Mouse (Mus musculus): Measurements from ENCODE around the gene Rassf3. TPM values are rescaled to one million over a fixed set of nuclear protein-coding genes. Genes with fewer than 3 reads are reported as not detected.

Gene Rassf3
- total RNA-seq, 2 experiments from 2014 or later, result 53.4 to 54.4 TPM

DNA sequence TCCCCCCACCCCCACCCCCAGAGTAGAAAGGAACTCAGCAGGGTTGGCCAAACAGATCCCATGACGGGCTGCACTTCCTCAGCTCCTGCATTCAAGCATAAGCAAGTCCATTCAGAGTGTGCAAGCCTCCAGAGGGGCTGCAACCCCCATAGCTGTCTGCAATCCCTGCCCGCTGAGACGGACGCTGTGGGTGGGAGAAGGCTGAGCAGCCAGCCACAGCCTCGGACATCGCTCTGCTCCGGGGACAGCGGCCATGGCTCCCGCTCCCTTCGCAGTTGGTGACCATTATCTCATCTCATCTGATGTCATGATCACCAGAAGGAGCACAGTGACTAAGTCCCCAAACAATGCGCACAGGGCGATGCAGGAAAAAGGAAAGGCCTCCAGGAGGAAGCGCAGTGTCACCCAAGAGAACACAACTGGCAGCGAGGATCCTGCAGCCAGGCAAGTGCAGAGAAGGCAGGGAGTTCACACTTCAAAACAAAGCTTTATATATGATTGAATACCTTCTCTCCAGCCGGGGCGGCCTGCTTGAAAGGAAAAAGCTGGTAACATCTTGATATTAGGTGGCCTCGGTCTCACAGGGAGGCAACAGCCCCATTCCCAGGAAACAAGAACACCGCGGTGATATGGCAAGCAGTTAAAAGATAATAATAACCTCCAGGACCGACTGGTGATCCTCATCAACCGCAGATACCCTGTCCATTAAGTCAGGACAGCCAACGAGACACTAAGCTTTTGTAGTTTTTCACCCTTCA lies 14.6 kb downstream of the Rassf3 start:
- no peak for DNase-seq

DNA sequence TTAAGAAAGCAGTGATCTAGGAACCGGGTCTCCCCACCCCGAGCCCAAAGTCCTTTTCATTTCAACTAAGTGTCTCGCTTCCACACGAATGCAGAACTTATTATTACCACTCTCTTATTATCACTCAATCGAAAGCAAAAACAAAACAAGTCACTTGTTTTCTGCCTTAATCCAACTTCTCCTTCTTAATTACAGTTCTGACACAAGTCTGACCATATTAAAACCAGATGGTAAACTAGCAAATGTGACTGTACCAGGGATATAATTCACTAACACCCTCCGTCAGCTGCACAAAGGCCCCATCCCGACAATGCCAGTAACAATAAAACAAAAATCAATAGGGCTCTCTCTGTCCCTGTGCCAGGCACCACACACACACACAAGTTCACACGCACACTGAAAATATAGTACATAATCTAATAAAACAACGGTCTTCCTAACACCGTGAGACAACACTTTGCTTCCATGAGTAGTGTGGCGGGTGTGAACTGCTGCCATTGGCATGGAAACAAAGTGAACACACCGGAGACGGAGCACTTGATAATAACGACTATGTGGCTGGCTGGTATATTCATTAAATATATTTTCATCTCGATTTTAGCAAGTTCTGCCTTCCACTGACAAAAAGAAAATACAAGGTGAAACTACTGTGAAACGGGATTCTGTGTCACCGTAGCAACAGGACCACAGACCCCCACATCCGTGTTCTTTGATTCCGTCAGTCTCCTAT lies 16.9 kb downstream of the Rassf3 start:
- DNase-seq, result no peak

DNA sequence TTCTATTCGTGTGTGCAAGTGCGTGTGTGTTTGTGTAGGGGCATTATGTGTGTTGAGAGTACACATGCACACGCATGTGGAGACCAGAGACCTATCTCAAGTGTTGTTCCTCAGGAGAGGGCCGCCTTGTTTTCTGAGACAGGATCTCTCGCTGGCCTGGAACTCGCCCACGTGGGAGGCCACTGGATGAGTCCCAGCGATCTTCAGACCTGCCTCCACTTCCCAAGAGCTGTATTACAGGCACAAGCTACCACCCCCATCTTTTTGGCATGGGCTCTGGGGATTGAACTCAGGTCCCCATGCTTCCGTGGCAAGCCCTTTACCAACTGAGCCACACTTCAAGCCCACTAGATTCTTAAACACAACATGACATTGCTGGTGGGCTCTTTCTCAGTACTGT lies 17.7 kb downstream of the Rassf3 start:
- no peak for DNase-seq

DNA sequence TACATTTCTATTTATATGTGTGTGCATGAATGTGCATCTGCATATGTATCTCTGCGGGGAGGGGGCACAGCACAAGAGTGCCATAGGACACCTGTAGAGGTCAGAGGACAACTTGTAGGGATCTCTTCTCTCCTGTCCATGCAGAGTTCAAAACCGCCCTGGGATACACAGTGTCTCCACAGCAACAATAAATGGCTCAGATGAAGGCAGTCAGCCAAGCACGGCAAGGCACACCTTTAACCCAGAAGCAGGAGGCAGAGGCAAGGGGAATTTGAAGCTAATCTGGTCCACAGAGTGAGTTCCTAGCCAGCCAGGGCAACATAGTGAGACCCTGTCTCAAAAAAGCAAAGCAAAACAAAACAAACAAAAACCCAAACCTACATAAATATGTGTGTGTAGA lies 18.8 kb downstream of the Rassf3 start:
- no peak for DNase-seq

DNA sequence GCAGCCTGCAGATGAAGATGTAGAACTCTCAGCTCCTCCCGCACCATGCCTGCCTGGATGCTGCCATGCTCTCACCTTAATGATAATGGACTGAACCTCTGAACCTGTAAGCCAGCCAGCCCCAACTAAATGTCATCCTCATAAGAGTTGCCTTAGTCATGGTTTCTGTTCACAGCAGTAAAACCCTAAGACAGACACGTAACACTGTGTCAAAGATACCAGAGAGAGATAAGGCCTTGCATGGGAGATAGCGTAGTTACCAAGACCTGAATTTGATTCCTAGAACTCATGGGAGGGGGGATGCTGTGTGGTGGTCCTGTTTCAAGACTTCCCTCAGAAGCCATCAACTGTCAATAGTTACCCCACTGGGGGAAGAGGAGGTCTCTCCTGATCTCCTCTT lies 20.6 kb downstream of the Rassf3 start:
- DNase-seq, result no peak

DNA sequence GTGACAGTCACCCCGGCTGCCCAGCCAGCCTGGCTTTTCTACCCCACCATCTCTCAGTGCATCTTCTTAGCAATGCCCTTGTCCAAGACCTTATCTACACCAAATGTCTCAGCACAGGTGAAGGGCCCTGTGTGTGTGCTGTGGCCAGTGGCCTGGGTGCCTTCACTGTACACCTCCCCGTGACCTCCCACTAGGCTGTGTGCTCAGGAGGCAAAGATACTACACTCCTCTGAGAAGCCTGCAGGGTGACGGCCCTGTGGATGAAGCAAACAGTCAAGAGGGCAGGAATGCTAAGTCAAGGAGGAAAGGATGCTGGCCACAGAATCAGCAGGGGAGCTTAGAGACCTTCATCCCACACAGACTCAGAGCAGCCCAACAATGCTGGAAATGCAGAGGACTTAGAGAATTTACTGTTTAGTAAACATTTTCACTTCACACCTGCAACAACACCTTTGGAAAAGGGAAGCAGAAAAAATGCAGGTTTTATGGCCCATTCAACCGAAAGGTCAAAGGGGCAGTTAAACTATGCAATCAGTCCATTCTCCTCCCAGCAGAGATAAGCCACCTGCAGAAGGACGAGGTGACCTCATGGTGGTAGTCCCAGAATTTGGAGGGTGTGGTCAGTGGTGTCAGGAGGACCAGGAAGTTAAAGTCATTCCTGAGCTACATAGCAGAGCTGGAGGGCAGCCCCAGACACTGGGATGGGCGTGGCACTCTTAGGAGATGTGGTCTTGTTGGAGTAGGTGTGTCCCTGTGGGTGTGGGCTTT lies 21.3 kb downstream of the Rassf3 start:
- no peak for DNase-seq

DNA sequence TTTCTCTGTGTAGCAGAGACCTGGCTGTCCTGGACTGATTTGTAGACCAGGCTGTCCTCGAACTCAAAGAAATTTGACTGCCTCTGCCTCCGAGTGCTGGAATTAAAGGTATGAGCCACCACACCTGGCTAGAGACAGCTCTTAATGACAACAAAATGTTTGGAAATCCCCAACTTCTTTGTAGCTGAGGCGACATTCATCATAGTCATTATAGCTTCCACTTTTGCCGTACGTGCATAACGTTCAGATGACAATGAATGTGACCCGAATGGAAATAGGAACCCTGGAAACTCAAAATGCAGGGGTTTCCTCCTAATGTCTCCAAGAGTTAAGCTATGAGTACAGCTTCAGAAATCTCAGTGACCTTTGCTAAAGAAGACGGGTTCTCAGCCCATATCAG lies 22.1 kb downstream of the Rassf3 start:
- no peak for DNase-seq

DNA sequence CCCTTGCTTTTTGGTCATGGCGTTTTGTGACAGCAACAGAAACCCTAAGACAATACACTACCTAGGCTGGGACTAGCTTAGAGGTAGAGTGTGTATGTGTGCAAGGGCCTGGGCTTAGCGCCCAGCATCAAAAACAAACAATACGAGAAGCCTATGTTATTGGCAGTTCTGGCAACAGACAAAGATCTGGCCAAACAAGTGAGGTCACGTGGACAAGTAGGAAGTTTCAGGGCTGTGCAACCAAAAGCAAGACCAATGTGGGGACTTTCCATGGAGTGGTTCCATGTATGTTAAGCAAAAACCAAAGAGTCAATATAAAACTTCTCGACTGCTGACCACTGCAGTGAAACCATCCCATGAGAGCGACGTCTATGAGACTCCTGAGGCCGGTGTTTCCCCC lies 30.3 kb downstream of the Rassf3 start:
- no peak for DNase-seq

DNA sequence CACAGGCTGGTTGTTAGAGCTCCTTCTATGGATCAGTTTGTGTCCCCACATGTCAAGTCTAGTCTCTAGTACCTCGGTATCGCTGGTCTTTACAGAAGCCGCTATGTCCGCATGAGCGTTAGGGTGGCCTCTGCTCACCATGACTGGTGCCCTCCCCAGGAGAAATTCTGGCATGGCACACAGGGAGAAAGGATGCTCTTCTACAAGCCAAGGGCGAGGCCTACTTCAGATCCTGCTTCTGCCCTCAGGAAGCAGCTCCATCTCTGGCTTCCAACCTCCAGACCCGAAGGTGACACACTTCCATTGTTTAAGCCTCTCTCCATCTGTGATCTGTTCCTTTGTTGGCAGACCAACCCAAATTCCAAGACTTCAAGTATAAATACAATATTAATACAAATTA lies 31.9 kb downstream of the Rassf3 start:
- DNase-seq, result no peak

DNA sequence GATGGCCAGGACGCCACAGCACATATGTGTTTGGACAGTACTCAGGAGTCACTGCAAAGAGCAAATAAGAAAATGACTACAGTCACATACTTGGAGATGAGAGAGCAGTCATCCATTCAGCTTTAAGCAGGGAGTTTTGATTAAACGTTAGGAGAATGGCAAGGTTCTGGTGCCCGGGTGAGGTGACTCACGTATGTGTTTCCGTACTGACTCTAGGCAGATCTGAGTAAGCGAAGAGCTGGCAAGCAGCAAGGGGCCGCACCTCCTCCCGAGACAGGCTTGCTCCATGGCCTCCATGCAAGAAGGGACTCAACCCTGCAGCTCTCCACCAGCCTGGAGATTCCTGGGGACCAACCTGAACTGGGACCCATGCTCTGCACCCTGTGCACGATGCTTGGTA lies 32.4 kb downstream of the Rassf3 start:
- DNase-seq, result no peak

DNA sequence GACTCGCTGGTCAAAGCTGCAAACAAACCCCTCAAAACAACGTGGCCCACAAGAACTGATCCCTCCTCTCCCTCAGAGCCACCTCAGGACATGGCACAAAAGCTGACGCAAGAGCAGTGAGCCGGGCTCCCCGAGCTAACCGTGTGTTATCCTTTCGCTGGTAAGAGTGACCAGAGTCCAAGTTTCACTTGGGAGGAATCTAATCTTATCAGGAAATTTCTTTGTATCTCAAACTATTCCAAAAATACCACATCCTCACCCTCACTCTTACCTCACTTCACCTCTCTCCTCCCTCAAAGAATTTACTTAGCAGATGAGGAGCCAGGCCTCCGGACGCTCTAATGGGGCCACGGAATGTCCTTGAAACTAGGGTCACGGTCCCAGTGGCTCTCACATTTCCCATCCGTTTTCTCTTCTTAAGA lies 36.8 kb downstream of the Rassf3 start:
- no peak for DNase-seq

DNA sequence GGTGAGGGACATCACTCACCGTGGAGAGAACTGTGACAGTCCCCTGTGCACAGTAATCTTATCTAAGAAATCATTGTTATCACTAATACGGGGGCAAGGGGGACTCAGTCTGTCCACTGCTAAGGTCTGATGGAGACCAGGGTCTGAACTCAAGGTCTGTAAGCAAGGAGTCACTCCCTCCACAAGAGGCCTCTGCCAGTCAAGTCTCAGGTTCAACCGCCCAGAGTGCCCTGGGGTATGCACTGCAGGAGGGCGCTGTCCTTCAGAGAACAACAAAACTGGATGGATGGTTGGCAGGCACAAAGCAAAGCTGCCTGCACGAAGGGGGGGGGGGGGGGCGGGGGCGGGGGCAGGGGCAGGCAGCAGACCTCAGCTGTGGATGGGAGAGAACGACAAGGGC lies 38.0 kb downstream of the Rassf3 start:
- DNase-seq, result no peak

DNA sequence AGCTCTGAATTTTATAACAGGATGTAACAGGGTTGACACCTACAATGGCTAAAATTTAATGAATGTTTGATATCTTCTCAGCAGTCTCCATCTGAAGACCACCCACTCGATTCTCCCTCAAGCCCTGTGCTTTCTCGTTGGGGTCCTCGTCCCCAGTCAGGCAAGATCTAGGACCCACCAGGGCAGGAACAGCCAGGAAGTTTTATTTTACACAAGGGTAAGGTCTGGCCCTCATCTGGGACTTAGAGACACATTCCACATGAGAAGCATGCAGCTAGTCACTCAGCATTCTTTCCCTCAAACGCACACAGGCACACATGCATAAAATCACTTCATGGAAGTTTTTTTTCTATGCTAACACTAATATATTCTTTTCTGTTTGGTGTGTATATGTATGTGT lies 39.5 kb downstream of the Rassf3 start:
- no peak for DNase-seq

DNA sequence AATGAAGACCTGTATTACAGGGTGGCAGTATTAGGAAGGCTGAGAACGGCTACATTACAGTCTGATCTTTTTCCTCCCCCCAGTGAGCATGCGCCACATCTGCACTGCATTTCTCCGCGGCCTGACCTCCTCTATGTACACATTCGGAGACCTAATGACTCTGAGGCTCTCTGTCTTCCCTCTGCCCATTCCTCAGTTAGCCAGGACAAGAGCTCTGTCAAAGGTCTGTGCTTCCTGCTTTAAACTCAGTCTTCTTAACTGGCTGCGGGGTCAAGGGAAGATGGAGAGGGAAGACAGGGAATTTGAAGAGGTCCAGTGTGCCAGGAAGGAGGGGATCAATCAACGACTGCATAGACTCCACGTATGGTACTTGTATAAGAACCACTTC lies 39.9 kb downstream of the Rassf3 start:
- DNase-seq, result no peak

DNA sequence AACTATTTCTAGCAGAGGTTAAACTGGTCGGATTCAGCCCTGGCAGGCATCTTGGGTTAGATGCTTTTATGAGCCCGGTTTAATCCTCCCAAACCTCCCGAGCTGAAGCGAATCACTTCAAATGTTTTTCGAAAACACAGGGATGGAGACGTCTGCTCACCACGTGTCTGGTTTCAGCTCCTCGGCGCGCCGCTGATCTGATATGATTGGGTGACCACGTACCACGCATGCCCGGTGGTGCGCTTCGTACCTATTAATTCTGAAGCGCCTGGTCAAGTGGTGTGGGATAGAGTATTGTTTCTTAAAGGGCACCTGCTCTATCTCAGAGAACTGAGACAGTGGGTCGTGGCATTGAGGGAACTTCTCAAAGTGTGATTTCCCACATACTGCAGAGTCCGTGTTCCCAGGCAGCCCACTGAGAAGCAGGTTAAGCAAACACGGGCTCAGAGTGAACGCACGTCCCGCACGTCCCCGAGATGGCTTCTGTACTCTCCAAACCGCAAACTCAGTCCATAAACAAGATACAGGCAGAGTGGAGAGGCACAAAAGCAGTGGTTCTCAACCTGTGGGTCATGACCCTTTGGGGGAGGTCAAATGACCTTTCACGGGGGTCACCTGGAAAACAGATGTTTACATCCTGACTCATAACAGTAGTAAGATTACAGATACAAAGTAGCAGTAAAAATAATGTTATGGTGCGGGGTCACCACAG lies 40.4 kb downstream of the Rassf3 start:
- no peak for DNase-seq

DNA sequence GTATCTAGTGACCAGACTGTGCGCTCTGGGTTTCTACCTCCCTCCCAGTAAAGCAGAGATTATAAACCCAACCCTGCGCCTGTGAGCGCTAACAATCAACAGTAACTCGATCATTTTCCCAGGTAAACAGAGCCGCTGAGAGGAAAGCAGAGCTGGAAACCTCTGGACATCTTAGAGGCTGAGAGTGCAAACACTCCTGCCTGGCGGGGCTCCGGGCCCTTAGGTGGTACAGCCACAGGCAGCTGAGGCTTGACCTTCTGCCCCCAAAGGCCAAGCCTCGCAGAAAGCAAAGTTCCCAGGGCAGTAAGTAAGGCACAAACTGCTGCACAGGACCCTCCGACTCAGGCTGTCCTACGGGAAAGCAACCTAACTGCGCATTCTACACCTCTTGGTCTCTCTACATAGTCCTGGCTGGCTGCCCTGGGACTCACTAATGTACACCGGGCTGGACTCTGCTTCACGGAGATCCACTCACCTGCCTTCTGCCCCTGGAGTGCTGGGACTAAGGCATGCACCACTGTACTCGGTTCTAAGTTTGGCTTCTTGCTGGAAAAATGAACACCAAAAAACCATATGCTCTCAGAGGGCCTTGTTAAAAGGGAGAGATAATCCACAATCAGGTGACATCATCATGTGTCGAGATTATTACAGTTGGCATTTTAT lies 41.6 kb downstream of the Rassf3 start:
- no peak for DNase-seq

DNA sequence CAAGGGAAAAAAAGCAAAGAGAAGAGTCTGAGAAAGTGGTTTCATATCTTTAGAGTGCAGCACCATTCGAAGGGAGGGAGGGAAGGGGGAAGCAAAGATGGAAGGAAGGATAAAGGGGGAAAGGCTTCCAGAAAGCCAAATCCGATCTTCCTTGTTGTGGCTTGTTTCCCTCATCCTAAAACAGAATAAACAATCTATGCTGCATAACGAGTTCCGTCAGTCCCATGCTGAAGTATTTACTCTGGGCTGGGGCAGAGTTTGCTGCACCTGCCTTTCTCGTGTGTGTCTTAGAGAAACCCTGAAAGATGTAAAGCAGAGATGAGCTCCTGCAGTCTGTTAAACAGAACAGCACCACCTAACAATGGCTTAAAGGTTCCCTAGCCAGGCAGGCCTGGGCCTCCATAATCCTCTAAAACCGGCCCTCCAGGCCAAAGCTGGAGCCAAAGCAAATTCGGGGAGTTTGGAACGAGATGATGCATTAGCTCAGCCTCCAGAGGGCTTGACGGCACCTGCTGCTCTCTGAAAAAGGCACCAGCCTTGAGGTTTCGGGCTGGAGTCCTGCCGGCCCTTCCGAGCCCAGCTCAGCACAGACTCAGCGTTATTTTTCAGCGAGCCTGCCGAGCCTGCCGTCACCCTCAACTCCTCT lies 43.4 kb downstream of the Rassf3 start:
- peak; percentile 38 for DNase-seq

DNA sequence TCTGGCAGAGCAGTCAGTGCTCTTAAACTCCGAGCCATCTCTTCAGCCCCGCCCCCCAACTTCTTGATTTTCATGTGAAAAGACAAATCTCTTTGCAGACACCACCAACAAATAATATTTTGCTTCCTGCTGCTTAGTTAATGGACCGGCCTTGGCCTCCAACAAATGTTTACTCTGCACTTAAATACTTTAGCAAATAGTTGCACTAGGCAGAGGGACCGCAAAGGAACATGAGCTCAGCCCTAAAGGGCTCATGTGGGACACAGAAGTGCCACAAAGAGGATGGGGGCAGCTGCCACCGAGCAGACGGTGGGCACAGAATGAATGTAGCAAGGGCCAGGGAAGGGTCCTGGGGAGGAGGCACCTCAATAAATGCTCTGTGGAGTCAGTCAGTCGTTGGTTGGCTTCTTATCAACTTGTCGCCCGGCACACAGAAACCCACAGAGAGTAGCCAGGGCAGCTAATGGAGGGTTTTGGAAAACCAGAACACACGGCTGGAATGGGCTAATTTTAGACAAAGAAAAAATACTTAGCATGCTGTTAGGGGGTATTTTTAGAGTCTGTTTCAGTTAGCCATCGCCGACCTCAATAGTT lies 44.0 kb downstream of the Rassf3 start:
- DNase-seq, result no peak

DNA sequence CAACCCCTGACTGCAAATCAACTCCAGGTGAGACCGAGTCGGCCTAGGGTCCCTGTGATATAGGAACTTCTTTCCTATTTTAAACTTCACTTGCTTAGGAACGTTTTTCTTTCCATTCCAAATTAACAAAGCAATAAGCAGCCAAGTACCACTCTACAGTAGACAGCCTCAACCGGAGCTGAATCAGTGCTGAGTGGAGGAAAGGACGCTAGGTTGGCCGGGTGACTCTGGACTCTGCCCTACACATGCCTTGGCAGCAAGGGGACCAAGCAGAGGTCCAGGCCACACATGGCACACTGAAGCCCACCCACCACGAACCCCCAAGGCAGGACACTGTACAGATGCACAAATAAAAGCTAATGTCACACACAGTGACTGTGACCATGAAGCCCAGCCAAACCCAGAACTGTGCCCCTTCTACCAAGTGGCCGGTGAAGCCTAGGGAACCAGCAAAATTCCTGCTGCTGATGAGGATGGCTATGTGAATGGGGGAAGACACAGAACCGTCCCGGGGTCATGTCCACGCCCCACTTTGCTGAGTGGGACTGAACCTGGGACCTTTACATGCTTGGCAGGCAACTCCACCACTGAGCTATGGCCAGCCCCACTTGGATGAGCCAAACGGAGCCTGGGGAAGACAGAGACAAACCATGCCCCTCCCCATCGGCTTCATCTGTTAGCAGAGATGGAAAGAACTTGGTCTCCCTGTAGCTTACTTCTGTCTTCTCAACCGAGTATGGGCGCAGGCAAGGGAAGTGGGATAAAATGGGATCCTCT lies 45.2 kb downstream of the Rassf3 start:
- no peak for DNase-seq

DNA sequence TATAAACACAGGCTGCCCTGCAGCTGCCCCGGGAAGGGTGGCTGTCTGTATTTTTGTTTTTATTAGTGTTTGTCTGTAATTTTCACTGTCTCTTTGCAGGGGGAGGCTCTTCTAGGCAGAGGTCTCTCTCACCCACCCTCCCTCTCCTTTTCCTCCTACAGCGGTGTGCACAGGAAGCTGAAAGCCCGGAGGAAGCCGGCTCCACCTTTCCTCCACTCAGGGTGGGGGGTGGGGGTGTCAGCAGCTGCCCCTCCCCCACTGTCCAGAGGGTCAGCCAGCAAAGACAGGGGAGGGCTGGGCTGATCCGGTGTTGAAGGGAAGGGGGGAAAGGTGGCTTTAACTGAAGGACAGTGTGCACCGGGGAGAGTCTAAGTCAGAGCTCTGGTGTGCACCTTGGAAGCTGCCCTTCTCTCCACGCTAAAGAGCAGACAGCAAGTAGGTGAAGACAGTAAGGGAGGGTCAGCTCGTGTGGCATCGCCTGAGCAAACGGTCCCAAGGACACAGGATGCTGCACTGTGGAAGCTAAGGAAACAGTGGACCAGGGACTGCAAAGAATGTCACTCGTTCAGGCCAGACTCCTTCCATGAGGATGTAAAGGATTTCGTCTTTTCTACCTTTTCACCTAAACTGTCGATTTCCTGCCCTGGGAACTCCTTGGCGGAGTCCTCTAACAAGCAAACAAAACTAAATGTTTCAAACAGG lies 46.0 kb downstream of the Rassf3 start:
- DNase-seq, result no peak
